Mouse (Mus musculus) right cerebral cortex, adult 18-20 months (tissue): Measurements from ENCODE around the gene Atp11c.
A peak's percentile ranks its signal among the peaks of the same experiment; 100 is the strongest.

Experiments used
- DNase-seq: peaks from one replicate; pipeline ENCODE4 v3.0.0; 2022; ENCODE audit warnings: mixed read lengths

Gene Atp11c

GRCm38 (mm10) chrX:60592598-60592997 is at the start of gene Atp11c:
Atp11c (minus strand) TSS chrX:60592698.
- no peak for DNase-seq

DNA sequence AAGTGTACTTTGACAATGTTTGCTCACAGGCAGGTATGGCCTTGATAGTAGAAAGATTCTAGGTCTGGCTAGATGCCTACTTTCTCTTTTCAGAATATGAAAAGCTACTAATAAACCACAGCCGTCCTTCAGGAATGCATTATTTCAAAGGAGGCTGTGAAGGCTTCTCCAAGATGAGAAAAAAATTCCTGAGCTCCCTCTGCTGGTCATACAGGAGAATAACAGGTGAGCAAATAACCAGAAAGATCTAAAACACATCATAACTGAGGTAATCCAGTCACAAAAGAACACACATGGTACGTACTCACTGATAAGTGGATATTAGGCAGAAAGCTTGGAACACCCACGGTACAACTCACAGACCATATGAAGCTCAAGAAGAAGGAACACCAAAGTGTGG is 16.7 kb upstream of the Atp11c start:
- peak; percentile 1 for DNase-seq

DNA sequence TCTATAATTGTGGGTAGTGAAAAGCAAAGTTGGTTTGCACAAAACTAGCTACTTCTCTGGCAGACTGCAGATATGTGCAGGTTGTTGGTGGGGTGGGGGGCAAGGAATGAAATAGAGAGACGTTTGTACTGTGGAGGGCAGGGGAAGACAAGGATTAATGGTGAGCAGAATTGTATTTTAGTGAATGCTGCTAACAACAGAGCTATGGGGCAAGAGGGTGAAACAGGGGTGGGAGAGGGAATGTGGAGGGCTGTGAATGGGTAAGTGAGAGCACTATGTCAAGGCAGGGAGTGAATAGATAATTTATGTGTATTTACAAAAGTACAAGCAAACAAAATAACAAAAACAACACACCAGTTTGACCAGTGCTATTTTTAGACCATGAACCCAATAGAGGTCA is 22.0 kb downstream of the Atp11c start:
- DNase-seq: no peak

GRCm38 (mm10) chrX:60569047-60569446 is 23.5 kb downstream of the Atp11c start:
- DNase-seq: no peak

- DNase-seq: no peak
Observed at GRCm38 (mm10) chrX:60555242-60555641, 37.3 kb downstream of the Atp11c start.

GRCm38 (mm10) chrX:60547444-60548304 is 44.8 kb downstream of the Atp11c start:
- peak; percentile 19 for DNase-seq

DNA sequence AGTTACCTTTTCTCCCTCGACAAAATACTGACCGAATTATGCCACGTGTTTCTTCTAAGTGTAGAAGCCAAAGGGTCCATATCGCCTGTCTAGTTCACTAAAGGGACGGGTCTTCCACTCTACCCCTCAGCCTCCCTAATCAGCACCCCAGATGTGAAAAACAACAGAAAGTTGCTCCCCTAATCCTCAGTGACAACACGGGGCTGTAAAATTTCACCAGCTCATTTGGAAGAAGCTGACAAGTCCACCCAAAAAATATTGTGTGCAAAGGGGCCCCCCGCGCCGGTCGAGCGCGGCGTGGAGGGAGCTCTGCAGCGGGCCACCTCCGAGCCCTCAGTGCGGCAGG is 45.4 kb downstream of the Atp11c start:
- peak; percentile 7 for DNase-seq

- no peak for DNase-seq
Observed at GRCm38 (mm10) chrX:60545906-60546305, 46.6 kb downstream of the Atp11c start.

DNA sequence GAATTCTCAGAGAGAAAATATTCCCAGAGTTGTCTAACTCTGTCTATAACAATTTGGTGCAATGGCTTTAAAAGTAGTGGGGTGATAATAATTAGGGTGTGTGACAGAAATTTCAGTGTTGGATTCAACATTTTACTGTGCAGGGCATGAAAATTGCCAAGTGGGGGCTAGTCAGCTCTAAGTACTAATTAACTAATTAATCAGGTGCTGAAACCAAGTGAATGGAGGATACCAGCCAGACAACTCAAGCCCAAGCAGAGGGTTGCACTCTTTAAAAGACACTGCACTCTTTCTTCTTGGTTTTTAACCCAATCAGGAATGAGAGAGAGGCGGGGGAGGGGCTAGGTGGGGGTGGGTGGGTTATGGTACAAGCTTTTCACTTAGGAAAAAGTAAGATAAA is 47.1 kb downstream of the Atp11c start:
- no peak for DNase-seq

DNA sequence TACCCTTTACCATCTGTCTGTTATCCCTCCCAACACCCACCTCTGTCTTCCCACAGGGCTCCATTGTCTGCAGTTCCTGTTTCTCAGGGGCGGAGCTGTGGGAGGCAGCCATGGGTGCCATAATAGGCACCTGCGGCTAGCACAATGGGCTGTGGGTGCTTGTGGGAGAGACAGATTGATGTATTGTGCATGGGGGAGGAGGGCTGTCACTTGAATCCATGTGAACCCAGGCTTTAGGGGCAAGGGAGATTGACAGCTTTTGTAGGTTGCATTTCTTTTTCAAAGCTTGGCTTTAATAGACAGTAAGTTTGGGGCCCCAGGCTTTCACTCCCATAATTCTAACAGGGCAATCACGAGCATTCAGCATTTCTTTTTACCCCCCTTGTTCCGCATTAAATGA is 48.4 kb downstream of the Atp11c start:
- DNase-seq: no peak

GRCm38 (mm10) chrX:60542901-60543300 is 49.6 kb downstream of the Atp11c start:
- DNase-seq: no peak

- no peak for DNase-seq
Observed at GRCm38 (mm10) chrX:60539149-60539548, 53.3 kb downstream of the Atp11c start, which contains the start of gene Gm7073. Gm7073 (minus strand) TSS chrX:60539249.

GRCm38 (mm10) chrX:60503995-60504394 is 88.5 kb downstream of the Atp11c start:
- DNase-seq: peak; percentile 4

DNA sequence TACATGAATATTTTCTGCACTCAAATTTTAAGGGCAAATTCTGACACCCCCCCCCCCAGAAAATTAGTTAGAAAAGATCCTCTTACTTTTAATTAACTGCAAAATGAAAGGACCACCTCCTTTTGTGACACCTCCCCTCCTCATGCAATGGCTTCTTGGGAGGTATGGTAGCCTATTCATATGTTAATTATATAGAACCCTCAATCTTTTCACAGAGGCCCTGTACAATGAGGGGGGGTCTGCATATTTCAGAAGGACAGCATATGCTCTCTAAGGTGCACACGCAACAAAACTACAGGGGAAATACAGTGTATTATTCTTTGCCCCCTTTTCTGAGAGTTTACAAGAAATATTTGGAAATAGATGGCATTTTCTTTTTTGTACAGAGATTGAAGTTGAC is 94.7 kb downstream of the Atp11c start:
- DNase-seq: no peak

DNA sequence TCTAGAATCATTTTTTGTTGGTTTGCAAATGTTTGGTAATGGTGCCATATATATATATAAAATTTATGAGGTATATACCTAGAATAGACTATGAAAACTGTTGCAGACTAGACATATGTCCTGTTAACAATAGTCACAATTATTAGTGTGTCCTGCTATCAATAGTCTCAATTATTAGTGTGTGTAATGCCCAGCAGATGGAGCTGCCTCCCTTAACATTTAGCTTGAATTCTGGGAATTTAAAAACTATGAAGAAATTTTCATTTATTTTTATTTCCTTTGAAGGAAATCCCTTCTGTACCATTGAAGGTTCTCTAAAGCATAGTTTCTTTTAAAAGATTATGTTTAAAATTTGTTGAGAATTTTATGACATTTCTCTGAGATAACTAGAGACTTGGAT is 97.2 kb downstream of the Atp11c start:
- no peak for DNase-seq

DNA sequence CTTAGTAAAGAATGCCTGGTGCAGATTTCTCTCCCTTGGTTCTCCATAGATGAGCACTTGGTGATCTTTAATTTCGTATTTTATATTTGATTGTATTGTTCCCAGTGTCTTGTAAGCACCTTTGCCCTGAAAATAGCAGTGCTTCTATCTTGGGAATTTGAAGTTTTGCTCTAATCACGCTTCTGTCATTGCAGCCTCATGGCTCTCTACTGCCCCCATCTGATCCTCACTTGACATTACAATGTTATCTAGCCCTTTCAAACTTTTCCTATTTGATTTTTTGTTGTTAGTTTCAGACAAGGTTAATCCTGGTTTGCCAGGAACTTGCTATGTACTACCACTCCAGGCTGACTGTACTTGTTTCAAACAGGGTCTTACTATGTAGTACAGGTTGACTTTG is 128.7 kb downstream of the Atp11c start:
- no peak for DNase-seq

- no peak for DNase-seq
Observed at GRCm38 (mm10) chrX:60414563-60415111, 177.9 kb downstream of the Atp11c start.

- DNase-seq: no peak
Observed at GRCm38 (mm10) chrX:60405681-60406080, 186.8 kb downstream of the Atp11c start.

DNA sequence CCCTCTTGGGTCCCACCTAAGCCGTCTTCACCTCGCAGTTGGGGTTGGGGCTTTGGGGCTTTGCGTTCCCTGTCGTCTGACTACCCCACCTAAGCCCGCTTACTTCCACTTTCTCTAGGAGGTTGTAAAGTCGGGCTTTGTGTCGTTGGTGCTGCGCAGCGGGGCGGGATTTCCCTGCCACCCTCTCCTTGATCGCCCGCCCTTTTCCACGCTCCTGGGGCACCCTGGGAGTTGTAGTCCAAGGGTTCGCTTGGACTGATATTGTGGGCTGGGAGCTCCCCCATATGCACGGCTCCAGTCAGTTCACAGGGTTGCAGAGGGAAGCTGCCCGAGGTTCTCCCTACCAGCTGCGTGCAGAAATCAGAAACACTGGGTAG is 187.8 kb downstream of the Atp11c start:
- peak; percentile 89 for DNase-seq

DNA sequence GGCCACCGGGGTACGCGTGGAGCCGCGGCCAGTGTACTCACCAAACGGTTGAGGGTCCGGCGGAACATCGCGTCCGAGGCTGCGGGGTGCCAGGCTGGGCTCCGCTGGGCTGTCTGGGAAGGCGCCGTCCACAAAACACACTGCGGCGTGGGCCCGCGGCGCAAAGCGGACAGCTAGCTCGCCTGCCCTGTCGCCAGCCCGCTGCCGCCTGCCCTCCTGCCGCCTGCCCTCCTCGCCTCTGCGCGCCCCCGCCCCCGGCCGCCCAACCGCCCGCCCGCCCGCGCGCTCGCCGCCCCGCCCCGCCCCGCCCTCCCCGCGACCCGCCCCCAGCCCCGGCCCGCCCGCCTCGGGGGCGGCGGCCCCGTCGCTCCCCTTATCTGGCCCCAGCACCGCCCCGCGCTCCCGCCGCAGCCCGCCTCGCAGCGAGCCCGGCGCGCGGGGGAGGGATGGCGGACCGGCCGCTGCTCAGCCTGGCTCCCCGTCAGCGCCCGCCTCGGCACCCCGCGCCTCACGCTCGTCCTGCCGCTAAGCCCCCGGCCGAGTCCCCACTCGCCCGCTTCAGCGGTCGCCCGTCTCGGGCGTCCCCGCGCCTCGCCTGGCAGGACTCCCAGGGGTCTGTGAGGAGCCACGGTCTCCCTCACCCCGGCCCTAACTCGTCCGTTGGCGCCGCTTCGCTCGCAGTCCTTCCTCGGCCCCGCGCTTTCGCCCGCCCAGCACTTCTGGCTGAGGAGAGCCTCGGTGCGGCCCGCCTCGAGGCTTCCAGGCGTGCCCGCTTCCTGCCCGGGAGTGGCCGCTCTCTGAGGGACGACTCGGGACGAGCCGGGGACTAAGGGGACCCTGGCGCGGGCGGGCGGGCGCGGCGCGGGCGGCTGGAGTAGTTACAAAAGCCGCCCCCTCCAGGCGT is 188.5 kb downstream of the Atp11c start:
- DNase-seq: peak; percentile 34

GRCm38 (mm10) chrX:60403062-60403763 is 189.3 kb downstream of the Atp11c start:
- peak; percentile 2 for DNase-seq

DNA sequence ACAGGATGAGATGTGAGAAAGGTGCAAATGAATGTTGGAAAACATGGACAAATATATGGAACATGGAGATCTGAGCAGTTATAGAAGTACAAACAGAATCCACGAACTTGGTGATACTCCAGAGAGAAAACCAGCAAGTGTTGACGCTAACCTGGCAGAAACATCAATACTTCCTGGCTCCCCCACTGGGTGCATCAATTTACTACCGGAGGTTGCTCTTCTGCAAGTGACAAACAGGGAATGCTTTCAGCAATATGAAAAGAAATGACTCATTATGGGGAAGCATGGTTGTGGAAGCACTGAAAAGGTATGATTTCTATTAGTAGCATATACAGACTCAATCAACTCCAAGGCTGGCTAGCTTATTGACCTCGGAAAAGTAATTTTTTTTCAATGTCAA is 198.2 kb downstream of the Atp11c start:
- DNase-seq: no peak

- no peak for DNase-seq
Observed at GRCm38 (mm10) chrX:60386852-60387251, 205.6 kb downstream of the Atp11c start.
